Mouse (Mus musculus): Measurements from ENCODE around the gene Ift46. TPM values are rescaled to one million over a fixed set of nuclear protein-coding genes. Genes with fewer than 3 reads are reported as not detected.
"Not testable (repeated sequence)": the region's sequence is repeated elsewhere in the genome, so short reads cannot be mapped to it uniquely, and the experiment has no call there.

Gene Ift46
- polyA plus RNA-seq, 1 experiment from 2014 or later: 153 TPM

DNA sequence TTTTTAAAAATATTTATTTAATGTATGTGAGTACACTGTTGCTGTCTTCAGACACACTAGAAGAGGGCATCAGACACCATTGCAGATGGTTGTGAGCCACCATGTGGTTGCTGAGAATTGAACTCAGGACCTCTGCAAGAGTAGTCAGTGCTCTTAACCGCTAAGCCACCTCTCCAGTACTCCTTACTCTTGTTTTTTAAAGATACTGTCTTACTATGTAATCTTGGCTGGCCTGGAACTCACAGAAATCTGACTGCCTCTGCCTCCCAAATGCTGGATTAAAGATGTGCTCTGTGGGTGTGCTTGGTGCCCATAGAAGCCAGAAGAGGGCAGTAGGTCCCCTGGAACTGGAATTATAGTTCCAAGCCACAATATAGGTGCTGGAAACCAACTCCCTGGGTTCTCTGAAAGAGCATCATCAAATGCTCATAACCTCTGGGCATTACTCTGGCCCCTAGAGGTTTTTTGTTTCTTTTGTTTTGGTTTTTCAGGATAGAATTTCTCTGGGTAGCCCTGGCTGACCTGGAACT is 27.0 kb upstream of the Ift46 start:
- Histone ChIP-seq H3K4me1 (replicated peaks) (no peaks in the 10 kb centered on the region), H3K4me2 (no peak overlapping the region), H3K4me3 (no peak overlapping the region), H3K9ac (no peak overlapping the region), H3K27me3 (no peaks in the 10 kb centered on the region), H3K36me3 (peaks cover 33% of the 10 kb centered on the region), H3K27ac (replicated peaks) (no peak overlapping the region), H3K9me3 (no peaks in the 10 kb centered on the region)
- 86% methylated on average over 1 of the region's 1 CpGs for WGBS
- ATAC-seq (ENCODE audit: low FRiP score, low read depth): no peak

GRCm38 (mm10) chr9:44745371-44745770 is 22.3 kb upstream of the Ift46 start:
- no peak overlapping the region for H3K4me2 ChIP-seq
- no peaks in the 10 kb centered on the region for H3K27me3 ChIP-seq
- WGBS: 95% methylated on average over 7 of the region's 7 CpGs
- no peak for ATAC-seq (ENCODE audit: low FRiP score, low read depth)
- no peak overlapping the region for H3K9ac ChIP-seq
- no peaks in the 10 kb centered on the region for H3K9me3 ChIP-seq
- no peak overlapping the region for H3K27ac ChIP-seq (replicated peaks)
- H3K4me1 ChIP-seq (replicated peaks): no peaks in the 10 kb centered on the region
- H3K36me3 ChIP-seq: peaks cover 71% of the 10 kb centered on the region
- H3K4me3 ChIP-seq: no peak overlapping the region

- Histone ChIP-seq H3K4me3 (no peak overlapping the region), H3K27ac (replicated peaks) (no peak overlapping the region), H3K9ac (no peak overlapping the region), H3K4me2 (no peak overlapping the region), H3K27me3 (no peaks in the 10 kb centered on the region), H3K4me1 (replicated peaks) (no peaks in the 10 kb centered on the region), H3K9me3 (no peaks in the 10 kb centered on the region), H3K36me3 (peaks cover 83% of the 10 kb centered on the region)
- WGBS: 93% methylated on average over 3 of the region's 3 CpGs
- no peak for ATAC-seq (ENCODE audit: low FRiP score, low read depth)
Observed at GRCm38 (mm10) chr9:44746666-44747065, 21.0 kb upstream of the Ift46 start.

DNA sequence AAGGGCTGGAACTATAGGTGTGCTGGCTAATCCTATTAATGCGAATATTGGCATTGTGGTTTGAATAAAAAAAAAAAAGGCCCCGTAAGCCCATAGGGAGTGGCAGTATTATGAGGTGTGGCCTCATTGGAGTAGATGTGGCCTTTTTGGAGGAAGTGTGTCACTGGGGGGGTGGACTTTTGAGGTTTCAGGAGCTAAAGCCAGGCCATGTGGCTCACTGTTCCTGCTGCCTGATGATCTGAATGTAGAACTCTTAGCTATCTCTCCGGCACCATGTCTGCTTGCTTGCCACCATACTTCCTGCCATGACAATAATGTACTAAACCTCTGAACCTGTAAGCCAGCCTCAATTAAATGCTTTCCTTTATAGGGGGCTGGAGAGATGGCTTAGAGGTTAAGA is 20.4 kb upstream of the Ift46 start:
- H3K27me3 ChIP-seq: no peaks in the 10 kb centered on the region
- H3K27ac ChIP-seq (replicated peaks): no peak overlapping the region
- no peak overlapping the region for H3K4me3 ChIP-seq
- no peak overlapping the region for H3K9ac ChIP-seq
- H3K9me3 ChIP-seq: no peaks in the 10 kb centered on the region
- no peaks in the 10 kb centered on the region for H3K4me1 ChIP-seq (replicated peaks)
- peaks cover 89% of the 10 kb centered on the region for H3K36me3 ChIP-seq
- 97% methylated on average over 3 of the region's 3 CpGs for WGBS
- H3K4me2 ChIP-seq: no peak overlapping the region
- no peak for ATAC-seq (ENCODE audit: low FRiP score, low read depth)

DNA sequence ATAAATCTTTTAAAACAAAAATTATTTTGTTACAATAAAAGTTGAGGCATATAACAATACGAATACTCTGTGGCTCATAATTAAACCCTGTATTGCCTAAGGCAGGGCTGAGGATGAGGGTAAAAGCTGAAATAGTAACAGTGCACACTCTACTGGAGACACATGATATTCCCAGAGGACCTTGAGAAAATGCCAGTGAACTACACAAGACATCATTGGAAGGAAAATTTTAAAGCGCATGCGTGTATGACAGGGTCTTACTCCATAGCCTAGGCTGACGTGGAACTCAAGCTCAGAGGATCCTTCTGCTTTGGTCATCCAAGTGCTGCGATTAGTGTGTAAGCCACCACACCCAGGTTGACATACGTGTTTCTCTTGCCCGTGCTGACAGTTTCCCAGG is 19.2 kb upstream of the Ift46 start:
- Histone ChIP-seq H3K4me1 (replicated peaks) (no peaks in the 10 kb centered on the region), H3K27me3 (no peaks in the 10 kb centered on the region), H3K27ac (replicated peaks) (no peak overlapping the region), H3K36me3 (peaks cover 88% of the 10 kb centered on the region), H3K9ac (no peak overlapping the region), H3K9me3 (no peaks in the 10 kb centered on the region), H3K4me3 (no peak overlapping the region), H3K4me2 (no peak overlapping the region)
- no peak for ATAC-seq (ENCODE audit: low FRiP score, low read depth)
- WGBS: 96% methylated on average over 7 of the region's 7 CpGs

GRCm38 (mm10) chr9:44760873-44761272 is 6.8 kb upstream of the Ift46 start:
- no peak for ATAC-seq (ENCODE audit: low FRiP score, low read depth)
- Histone ChIP-seq H3K27me3 (no peaks in the 10 kb centered on the region), H3K27ac (replicated peaks) (no peak overlapping the region), H3K9ac (no peak overlapping the region), H3K4me3 (no peak overlapping the region), H3K4me1 (replicated peaks) (peaks cover 18% of the 10 kb centered on the region), H3K36me3 (peaks cover 28% of the 10 kb centered on the region), H3K4me2 (no peak overlapping the region), H3K9me3 (no peaks in the 10 kb centered on the region)
- 83% methylated on average over 2 of the region's 2 CpGs for WGBS

DNA sequence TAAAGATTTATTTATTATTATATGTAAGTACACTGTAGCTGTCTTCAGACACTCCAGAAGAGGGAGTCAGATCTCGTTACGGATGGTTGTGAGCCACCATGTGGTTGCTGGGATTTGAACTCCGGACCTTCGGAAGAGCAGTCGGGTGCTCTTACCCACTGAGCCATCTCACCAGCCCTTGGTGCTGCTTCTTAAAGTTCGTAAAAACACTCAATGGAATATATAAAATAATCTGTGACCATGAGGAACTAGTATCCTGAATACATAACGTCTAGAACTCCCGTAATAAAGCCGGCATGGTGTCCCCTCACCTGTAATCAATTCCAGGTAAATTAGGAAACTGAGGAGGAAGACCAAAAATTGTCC is 304 bp downstream of the Ift46 start:
- H3K27me3 ChIP-seq; H3K9ac ChIP-seq; ATAC-seq (ENCODE audit: low FRiP score, low read depth); H3K36me3 ChIP-seq; H3K9me3 ChIP-seq: not testable (repeated sequence)
- H3K4me2 ChIP-seq: peak overlapping the region; percentile 73
- peak overlapping the region; percentile 99 for H3K4me3 ChIP-seq
- H3K4me1 ChIP-seq (replicated peaks): peaks cover 29% of the 10 kb centered on the region
- WGBS: 48% methylated on average over 7 of the region's 9 CpGs
- peak overlapping the region; percentile 97 for H3K27ac ChIP-seq (replicated peaks)

- no peak for ATAC-seq (ENCODE audit: low FRiP score, low read depth)
- peaks cover 24% of the 10 kb centered on the region for H3K4me1 ChIP-seq (replicated peaks)
- H3K4me2 ChIP-seq: no peak overlapping the region
- WGBS: 92% methylated on average over 5 of the region's 5 CpGs
- no peaks in the 10 kb centered on the region for H3K9me3 ChIP-seq
- no peaks in the 10 kb centered on the region for H3K27me3 ChIP-seq
- H3K27ac ChIP-seq (replicated peaks): no peak overlapping the region
- no peak overlapping the region for H3K9ac ChIP-seq
- no peak overlapping the region for H3K4me3 ChIP-seq
- H3K36me3 ChIP-seq: peaks cover 15% of the 10 kb centered on the region; the same call in 1 of the 2 replicates
Observed at GRCm38 (mm10) chr9:44771376-44771775, 3.7 kb downstream of the Ift46 start.

GRCm38 (mm10) chr9:44772392-44772749 is 4.7 kb downstream of the Ift46 start:
- H3K27ac ChIP-seq (replicated peaks): peak overlapping the region; percentile 55
- H3K4me2 ChIP-seq: no peak overlapping the region
- no peaks in the 10 kb centered on the region for H3K27me3 ChIP-seq
- H3K36me3 ChIP-seq: peaks cover 17% of the 10 kb centered on the region; the same call in 1 of the 2 replicates
- H3K4me3 ChIP-seq: peak overlapping the region; percentile 67; the same call in 1 of the 2 replicates
- no peak overlapping the region for H3K9ac ChIP-seq
- no peak for ATAC-seq (ENCODE audit: low FRiP score, low read depth)
- 27% methylated on average over 5 of the region's 5 CpGs for WGBS
- H3K4me1 ChIP-seq (replicated peaks): peaks cover 18% of the 10 kb centered on the region
- no peaks in the 10 kb centered on the region for H3K9me3 ChIP-seq

DNA sequence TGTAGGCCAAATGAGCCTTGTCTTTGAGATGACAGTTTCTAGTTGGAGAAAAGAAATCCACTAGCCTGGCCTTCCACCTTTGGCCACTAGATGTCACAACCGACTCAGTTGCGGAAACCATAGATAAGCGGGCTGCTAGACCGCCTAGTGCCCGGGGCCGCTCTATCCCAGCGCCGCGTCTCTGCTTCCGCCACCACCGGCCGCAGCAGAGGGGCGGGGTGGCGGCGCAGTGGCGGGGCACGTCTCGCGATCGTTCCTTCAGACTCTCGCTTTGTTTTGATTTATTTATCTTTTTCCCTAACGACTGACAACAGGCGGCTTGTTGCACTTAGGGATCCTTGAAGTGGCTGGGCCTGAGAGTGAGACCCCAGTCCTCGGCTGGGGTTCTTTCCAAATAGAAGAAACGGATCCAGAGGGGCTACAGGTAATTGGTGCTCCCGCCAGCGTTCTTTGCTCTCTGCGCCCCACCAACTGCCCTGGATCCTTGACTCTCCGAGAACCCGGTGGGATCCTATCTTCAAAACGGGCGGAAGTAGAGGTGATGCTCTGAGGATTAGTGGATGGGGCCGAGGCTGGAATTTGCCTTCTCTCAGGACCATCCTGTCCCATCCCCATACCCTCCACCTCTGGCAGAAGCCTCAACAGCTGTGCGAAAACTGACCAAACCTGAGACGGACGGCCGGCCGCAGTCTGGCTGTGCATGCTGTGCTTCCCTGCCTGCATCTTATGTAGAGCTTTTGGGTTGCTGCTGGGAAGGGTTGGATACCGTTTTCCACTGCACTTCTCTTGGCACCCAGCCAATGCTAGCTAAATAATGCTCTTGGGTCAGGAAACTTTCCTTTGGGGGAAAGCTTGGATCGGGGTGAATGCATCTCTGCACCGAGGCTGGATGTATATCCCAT is 5.3 kb downstream of the Ift46 start:
- WGBS: under 1% methylated on average over 41 of the region's 41 CpGs
- H3K4me3 ChIP-seq: peak overlapping the region; percentile 67
- peak overlapping the region; percentile 71 for H3K9ac ChIP-seq
- H3K4me1 ChIP-seq (replicated peaks): peaks cover 18% of the 10 kb centered on the region
- H3K27ac ChIP-seq (replicated peaks): peak overlapping the region; percentile 82
- peak overlapping the region; percentile 61 for H3K4me2 ChIP-seq
- peaks cover 17% of the 10 kb centered on the region; the same call in 1 of the 2 replicates for H3K36me3 ChIP-seq
- no peaks in the 10 kb centered on the region for H3K9me3 ChIP-seq
- peak; percentile 97 for ATAC-seq (ENCODE audit: low FRiP score, low read depth)
- H3K27me3 ChIP-seq: no peaks in the 10 kb centered on the region

DNA sequence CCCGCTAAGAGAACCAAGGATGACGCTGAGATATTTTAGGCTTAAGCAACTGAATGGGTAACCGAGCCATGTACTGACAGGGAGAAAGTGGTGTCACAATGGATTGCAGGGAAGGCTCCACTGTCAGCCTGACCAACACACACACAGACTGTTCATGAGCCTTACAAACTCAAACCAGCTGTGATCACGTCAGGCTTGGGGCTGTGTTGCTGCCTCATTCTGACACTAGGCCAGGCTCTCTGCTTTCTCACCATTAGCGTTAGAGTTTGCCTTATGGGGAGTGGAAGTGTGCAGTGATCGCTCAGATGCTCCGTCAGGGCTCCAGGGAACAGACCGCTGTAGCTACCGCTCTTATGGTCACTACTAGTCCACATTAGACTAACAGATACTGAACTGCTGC is 25.1 kb downstream of the Ift46 start:
- no peak for ATAC-seq (ENCODE audit: low FRiP score, low read depth)
- WGBS: 86% methylated on average over 9 of the region's 9 CpGs
- H3K9me3 ChIP-seq: no peaks in the 10 kb centered on the region
- no peak overlapping the region for H3K4me2 ChIP-seq
- H3K27me3 ChIP-seq: no peaks in the 10 kb centered on the region
- 0 out of 2 replicates have a peak, but pooled peaks cover 1% of the 10 kb centered on the region for H3K4me1 ChIP-seq (replicated peaks)
- no peak overlapping the region for H3K9ac ChIP-seq
- H3K27ac ChIP-seq (replicated peaks): no peak overlapping the region
- no peak overlapping the region for H3K4me3 ChIP-seq
- peaks cover 44% of the 10 kb centered on the region for H3K36me3 ChIP-seq

DNA sequence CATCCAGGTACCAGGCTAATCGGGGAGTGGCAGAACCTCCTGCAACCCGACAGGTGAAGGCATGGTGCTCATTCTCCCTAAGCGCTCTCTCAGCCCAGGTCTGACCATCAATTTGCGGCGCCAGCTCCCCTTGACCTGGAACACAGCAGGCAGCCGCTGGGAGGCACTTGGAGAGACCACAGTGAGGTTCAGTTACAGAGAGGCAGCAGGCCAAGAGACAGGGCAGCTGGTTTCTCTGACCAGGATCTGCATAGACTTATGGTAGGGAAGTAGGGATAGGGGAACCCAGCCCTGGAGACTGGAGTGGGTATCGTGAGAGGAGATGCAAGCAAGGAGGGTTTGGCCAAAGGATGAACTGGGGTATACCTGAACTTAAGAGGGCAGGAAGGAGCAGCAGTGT is 30.6 kb downstream of the Ift46 start:
- peak overlapping the region; percentile 96 for H3K4me2 ChIP-seq
- H3K4me1 ChIP-seq (replicated peaks): peaks cover 16% of the 10 kb centered on the region
- H3K36me3 ChIP-seq: no peaks in the 10 kb centered on the region
- 44% methylated on average over 7 of the region's 7 CpGs for WGBS
- peak overlapping the region; percentile 61 for H3K9ac ChIP-seq
- H3K27me3 ChIP-seq: no peaks in the 10 kb centered on the region
- no peaks in the 10 kb centered on the region for H3K9me3 ChIP-seq
- H3K4me3 ChIP-seq: peak overlapping the region; percentile 46
- H3K27ac ChIP-seq (replicated peaks): 0 out of 2 replicates have a peak overlapping the region, but pooled peaks have one; percentile 75
- peak; percentile 2; the same call in 1 of the 2 replicates for ATAC-seq (ENCODE audit: low FRiP score, low read depth)

Measured in hindbrain, embryonic 15.5 days (tissue).